Mouse (Mus musculus) neural tube, embryonic 14.5 days (tissue): ENCODE data around the gene Alg5. TPM values are rescaled to one million over a fixed set of nuclear protein-coding genes. Genes with fewer than 3 reads are reported as not detected.

Experiments
- ATAC-seq: fragments of 200-750 bp; cut with Nextera tagmentation; 2 replicates; pipeline ENCODE4 v1.8.0; 2017; ENCODE audit warnings: low read depth, mild to moderate bottlenecking, moderate TSS enrichment, moderate library complexity
- H3K27ac ChIP-seq: fragments of 300-500 bp; sonication (generic); 2 replicates; pipeline ENCODE4 v1.5.1; 2014; ENCODE audit warnings: low read depth, mild to moderate bottlenecking, control low read depth, low read length, moderate library complexity, mixed read lengths
- H3K27me3 ChIP-seq: fragments of 300-500 bp; sonication (generic); 2 replicates; pipeline ENCODE4 v1.6.1; 2014; ENCODE audit warnings: low read length; ENCODE audit not compliant: control insufficient read depth, insufficient read depth
- H3K36me3 ChIP-seq: fragments of 300-500 bp; sonication (generic); 2 replicates; pipeline ENCODE4 v1.6.1; 2014; ENCODE audit warnings: low read length, mixed read lengths; ENCODE audit not compliant: control insufficient read depth, insufficient read depth
- H3K4me1 ChIP-seq: fragments of 300-500 bp; sonication (generic); 2 replicates; pipeline ENCODE4 v1.6.1; 2014; ENCODE audit warnings: low read length; ENCODE audit not compliant: control insufficient read depth, insufficient read depth
- H3K4me2 ChIP-seq: fragments of 300-500 bp; sonication (generic); 2 replicates; pipeline ENCODE4 v1.6.1; 2014; ENCODE audit warnings: mild to moderate bottlenecking, low read depth, low read length, control low read depth
- H3K4me3 ChIP-seq: fragments of 300-500 bp; sonication (generic); 2 replicates; pipeline ENCODE4 v1.5.1; 2014; ENCODE audit warnings: low read depth, low read length, control low read depth, mixed read lengths
- H3K9ac ChIP-seq: fragments of 300-500 bp; sonication (generic); replicated peaks from 2 replicates; pipeline ENCODE4 v1.6.1; 2014; ENCODE audit warnings: low read depth, mild to moderate bottlenecking, control low read depth, low read length, mixed read lengths
- H3K9me3 ChIP-seq: fragments of 300-500 bp; sonication (generic); 2 replicates; pipeline ENCODE4 v1.6.1; 2016; ENCODE audit warnings: low read length; ENCODE audit not compliant: control insufficient read depth
- WGBS: fragments of 180-500 bp; shearing (Covaris S2); extraction: QIAGEN DNeasy Blood & Tissue Kit; methylation state at CpG from one replicate; pipeline ENCODE4 v1.1.7; 2014; 5-methylcytosine and 5-hydroxymethylcytosine counted together
- polyA plus RNA-seq: library from polyadenylated mRNA; unstranded; fragments of >200 nt; fragmentation: Nextera tagmentation; extraction: Ambion mirVana; gene quantifications from 2 replicates; pipeline ENCODE4 v1.2.1, GENCODE M21; 2014

Alg5 gene
- polyA plus RNA-seq, 1 experiment from 2014 or later, result 51.9 TPM

DNA sequence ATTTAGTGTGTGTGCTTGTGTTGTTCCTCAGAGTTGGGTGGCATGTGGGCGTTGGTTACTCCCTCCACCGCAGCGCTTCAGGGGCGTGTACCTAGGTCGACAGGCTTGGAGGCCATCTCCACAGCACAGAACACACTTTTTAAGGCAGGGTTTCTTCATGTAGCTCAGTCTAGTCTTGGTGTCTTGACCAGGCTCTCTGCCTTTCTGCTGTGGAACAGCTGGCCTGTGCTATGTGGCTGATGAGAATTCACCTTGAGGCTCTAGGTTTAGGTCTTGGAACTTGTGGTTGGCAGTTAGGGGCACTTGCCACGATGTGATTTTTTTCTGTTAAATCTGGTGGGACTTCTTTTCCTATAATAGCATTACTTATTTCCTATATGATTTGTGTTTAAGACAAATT is 21.1 kb upstream of the Alg5 start, which contains the start of gene Gm21958:
Gene Gm21958 (minus strand): TSS at position 101 of the 400 bp plus-strand sequence.
- Histone ChIP-seq H3K36me3 (peaks cover 51% of the 10 kb centered on the region), H3K4me1 (no peaks in the 10 kb centered on the region), H3K27ac (no peak within 1 kb of the TSS), H3K27me3 (no peaks in the 10 kb centered on the region), H3K4me3 (no peak within 1 kb of the TSS), H3K9ac (no peak within 1 kb of the TSS), H3K4me2 (no peak within 1 kb of the TSS), H3K9me3 (no peaks in the 10 kb centered on the region)
- 93% methylated on average over 6 of the region's 6 CpGs for WGBS
- no peak for ATAC-seq

DNA sequence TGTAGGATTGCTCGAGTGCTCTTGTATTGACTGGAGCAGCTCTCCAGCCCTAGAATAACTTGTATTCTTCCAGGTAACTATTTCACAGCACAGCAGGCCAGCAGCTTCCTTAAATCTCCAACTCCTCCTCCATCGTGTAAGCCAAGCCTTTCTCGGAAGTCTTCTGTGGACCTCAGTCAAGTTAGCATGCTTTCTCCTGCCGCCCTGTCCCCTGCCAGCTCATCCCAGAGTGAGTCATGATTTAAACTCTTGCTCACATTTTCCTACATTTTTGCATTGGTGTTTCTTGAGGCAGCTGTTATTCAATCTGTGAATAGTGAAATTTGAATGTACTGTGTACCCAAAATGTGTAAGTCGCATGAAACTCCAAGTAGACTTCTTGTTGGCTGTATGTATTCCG is 19.9 kb upstream of the Alg5 start:
- Histone ChIP-seq H3K4me2 (no peak overlapping the region), H3K9ac (no peak overlapping the region), H3K4me3 (no peak overlapping the region), H3K4me1 (no peaks in the 10 kb centered on the region), H3K36me3 (peaks cover 43% of the 10 kb centered on the region), H3K27ac (no peak overlapping the region), H3K27me3 (no peaks in the 10 kb centered on the region), H3K9me3 (no peaks in the 10 kb centered on the region)
- WGBS, result 94% methylated on average over 6 of the region's 6 CpGs
- ATAC-seq, result no peak

GRCm38 (mm10) chr3:54717348-54717747 is 18.0 kb upstream of the Alg5 start:
- Histone ChIP-seq H3K4me3 (no peak overlapping the region), H3K9ac (no peak overlapping the region), H3K4me1 (no peaks in the 10 kb centered on the region), H3K27ac (no peak overlapping the region), H3K27me3 (no peaks in the 10 kb centered on the region), H3K4me2 (no peak overlapping the region), H3K9me3 (no peaks in the 10 kb centered on the region), H3K36me3 (peaks cover 46% of the 10 kb centered on the region)
- no peak; the same call in 1 of the 2 replicates for ATAC-seq
- 71% methylated on average over 6 of the region's 6 CpGs for WGBS

DNA sequence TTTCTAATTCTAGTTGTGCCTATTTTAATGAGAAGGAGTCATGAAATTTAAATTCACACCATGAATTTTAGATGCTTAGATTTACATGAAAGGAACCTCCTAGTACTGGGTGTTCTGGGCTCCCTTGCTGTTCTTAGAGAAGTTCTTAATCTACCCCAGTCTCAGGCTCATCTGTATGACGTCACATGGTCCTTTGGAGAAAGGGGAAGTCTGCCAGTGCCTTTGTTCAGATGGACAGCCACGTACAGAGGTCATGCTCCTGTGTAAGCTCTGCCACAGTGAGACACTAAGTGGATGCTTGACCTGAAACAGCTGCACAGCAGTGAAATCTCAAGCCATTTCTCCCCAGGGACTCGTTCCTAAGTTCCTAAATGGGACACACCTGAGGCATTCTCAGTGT is 16.4 kb upstream of the Alg5 start:
- H3K36me3 ChIP-seq, result peaks cover 46% of the 10 kb centered on the region

GRCm38 (mm10) chr3:54723741-54724500 is 11.4 kb upstream of the Alg5 start:
- ATAC-seq, result no peak
- H3K9ac ChIP-seq, result no peak overlapping the region
- no peaks in the 10 kb centered on the region for H3K27me3 ChIP-seq
- H3K4me3 ChIP-seq, result no peak overlapping the region
- H3K27ac ChIP-seq, result no peak overlapping the region
- H3K36me3 ChIP-seq, result peaks cover 34% of the 10 kb centered on the region
- 83% methylated on average over 10 of the region's 10 CpGs for WGBS
- H3K4me2 ChIP-seq, result no peak overlapping the region
- H3K4me1 ChIP-seq, result no peaks in the 10 kb centered on the region
- H3K9me3 ChIP-seq, result no peaks in the 10 kb centered on the region

More for the DNA sequence above, 16.4 kb upstream of the Alg5 start:
- Histone ChIP-seq H3K27me3 (no peaks in the 10 kb centered on the region), H3K4me1 (no peaks in the 10 kb centered on the region), H3K4me2 (no peak overlapping the region), H3K9ac (no peak overlapping the region), H3K9me3 (no peaks in the 10 kb centered on the region), H3K27ac (no peak overlapping the region), H3K4me3 (no peak overlapping the region)
- no peak for ATAC-seq
- WGBS, result 66% methylated on average over 3 of the region's 3 CpGs

- Histone ChIP-seq H3K4me1 (no peaks in the 10 kb centered on the region), H3K9ac (no peak overlapping the region), H3K36me3 (peaks cover 45% of the 10 kb centered on the region), H3K27ac (no peak overlapping the region), H3K4me3 (no peak overlapping the region), H3K27me3 (no peaks in the 10 kb centered on the region), H3K4me2 (no peak overlapping the region), H3K9me3 (no peaks in the 10 kb centered on the region)
- WGBS, result 85% methylated on average over 2 of the region's 2 CpGs
- ATAC-seq, result no peak
Observed at GRCm38 (mm10) chr3:54725344-54725743, 10.0 kb upstream of the Alg5 start.

DNA sequence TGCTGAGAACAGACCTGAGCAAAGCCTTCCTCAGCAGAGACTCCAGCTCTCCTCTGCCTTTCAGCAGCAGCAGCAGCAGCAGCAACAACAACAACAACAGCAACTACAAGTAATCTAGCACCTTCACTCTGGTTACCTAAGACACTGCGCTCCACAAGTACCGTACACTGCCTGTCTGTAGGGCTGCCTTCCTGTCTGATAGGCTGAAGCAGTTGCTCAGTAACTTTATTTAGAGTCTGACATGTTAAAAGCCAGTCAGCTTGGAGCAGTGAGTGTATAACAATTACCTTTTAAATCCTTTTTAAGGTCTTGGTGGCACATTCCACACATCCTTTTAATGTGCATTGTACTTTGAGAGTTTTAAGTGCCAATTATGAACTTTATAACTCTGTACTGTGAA is 7.8 kb upstream of the Alg5 start:
- WGBS, result 93% methylated on average over 2 of the region's 2 CpGs
- H3K4me2 ChIP-seq, result no peak overlapping the region
- peaks cover 38% of the 10 kb centered on the region for H3K36me3 ChIP-seq
- H3K9me3 ChIP-seq, result no peaks in the 10 kb centered on the region
- H3K27ac ChIP-seq, result no peak overlapping the region
- ATAC-seq, result no peak
- no peaks in the 10 kb centered on the region for H3K27me3 ChIP-seq
- no peak overlapping the region for H3K9ac ChIP-seq
- H3K4me3 ChIP-seq, result no peak overlapping the region
- no peaks in the 10 kb centered on the region for H3K4me1 ChIP-seq

DNA sequence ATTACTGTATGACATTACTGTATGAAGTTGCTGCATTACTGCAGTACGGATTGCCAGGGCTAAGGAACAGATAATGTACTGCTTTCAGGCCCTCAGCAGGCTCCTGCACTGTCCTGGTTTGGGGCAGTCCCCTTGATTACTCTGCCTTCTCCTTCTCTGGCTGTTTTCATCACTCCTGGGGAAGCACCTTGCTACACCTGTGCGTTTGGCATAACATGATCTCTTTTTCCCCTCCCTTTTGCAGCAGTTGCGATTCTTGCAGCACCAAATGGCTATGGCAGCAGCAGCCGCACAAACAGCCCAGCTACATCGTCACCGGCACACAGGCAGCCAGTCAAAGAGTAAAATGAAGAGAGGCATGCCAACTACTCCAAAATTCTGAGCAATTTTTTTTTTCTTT is 7.2 kb upstream of the Alg5 start:
- no peak overlapping the region for H3K4me3 ChIP-seq
- no peaks in the 10 kb centered on the region for H3K27me3 ChIP-seq
- H3K9ac ChIP-seq, result no peak overlapping the region
- peaks cover 35% of the 10 kb centered on the region for H3K36me3 ChIP-seq
- H3K9me3 ChIP-seq, result no peaks in the 10 kb centered on the region
- no peak for ATAC-seq
- no peak overlapping the region for H3K4me2 ChIP-seq
- 93% methylated on average over 6 of the region's 6 CpGs for WGBS
- H3K27ac ChIP-seq, result no peak overlapping the region
- H3K4me1 ChIP-seq, result no peaks in the 10 kb centered on the region

- H3K36me3 ChIP-seq, result peaks cover 33% of the 10 kb centered on the region
- no peaks in the 10 kb centered on the region for H3K27me3 ChIP-seq
- peaks cover 8% of the 10 kb centered on the region; the same call in 1 of the 2 replicates for H3K4me1 ChIP-seq
- no peak overlapping the region for H3K27ac ChIP-seq
- WGBS, result 85% methylated on average over 8 of the region's 8 CpGs
- H3K9me3 ChIP-seq, result no peaks in the 10 kb centered on the region
- no peak overlapping the region for H3K9ac ChIP-seq
- ATAC-seq, result no peak
- no peak overlapping the region for H3K4me3 ChIP-seq
- no peak overlapping the region for H3K4me2 ChIP-seq
Observed at GRCm38 (mm10) chr3:54731626-54732150, 3.7 kb upstream of the Alg5 start.
